In the genomic region with DNA sequence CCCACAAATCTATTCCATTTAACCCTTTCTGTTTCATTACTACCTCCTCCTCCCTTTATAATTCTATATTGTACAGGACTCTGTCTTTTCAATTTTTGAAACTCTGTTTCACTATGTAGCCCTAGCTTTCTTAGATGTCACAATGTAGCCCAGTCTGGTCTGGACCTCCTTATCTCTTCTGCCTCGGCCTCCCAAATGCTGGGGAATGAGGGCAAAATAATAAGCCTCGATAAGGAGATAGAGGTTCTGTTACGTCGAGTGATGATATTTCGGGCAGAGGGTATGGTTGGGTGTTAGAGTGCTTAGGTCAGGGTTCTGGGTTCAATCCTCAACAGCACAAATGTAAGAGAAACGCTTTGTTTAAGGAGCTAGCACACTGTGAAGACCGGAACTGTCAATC, we compare ENCODE assay signal across 21 mouse cellular contexts.
"Had no signal": no experiment of that assay in that cellular context is flagged by ENCODE, and none has a peak within 500 bp of the region (broad histone marks: within the 10 kb centered on the region; RNA-seq: fewer than 3 reads in every experiment).

No protein-coding gene starts in this region.

- H3K9me3 ChIP-seq: liver, embryonic 15.5 days; lung, embryonic 15.5 days; midbrain, embryonic 13.5 days; midbrain, embryonic 15.5 days; stomach, embryonic 15.5 days had no signal

- DNase-seq: liver, postnatal 0 days; lung, adult 2 months; lung, postnatal 14 days; retina, postnatal 1 day; right cerebral cortex, adult 18-20 months; right cerebral cortex, postnatal 25 days; right cerebral cortex, postnatal 4 days; thymus, adult 2 months; thymus, postnatal 25 days; thymus, postnatal 4 days had no signal

- H3K4me3 ChIP-seq: liver, embryonic 15.5 days; lung, embryonic 15.5 days; megakaryocyte, embryonic 14.5 days; midbrain, embryonic 13.5 days; midbrain, embryonic 15.5 days; neural tube, embryonic 12.5 days; stomach, embryonic 15.5 days had no signal

- ATAC-seq: liver, postnatal 0 days; lung, postnatal 0 days; midbrain, embryonic 13.5 days; midbrain, embryonic 15.5 days had no signal

- H3K27me3 ChIP-seq: liver, embryonic 15.5 days; lung, embryonic 15.5 days; midbrain, embryonic 15.5 days; neural tube, embryonic 12.5 days; stomach, embryonic 15.5 days had no signal

- H3K4me1 ChIP-seq: liver, embryonic 15.5 days; lung, embryonic 15.5 days; midbrain, embryonic 13.5 days; midbrain, embryonic 15.5 days; neural tube, embryonic 12.5 days; stomach, embryonic 15.5 days had no signal

- H3K4me2 ChIP-seq: liver, embryonic 15.5 days; lung, embryonic 15.5 days; midbrain, embryonic 11.5 days; midbrain, embryonic 13.5 days; midbrain, embryonic 15.5 days; neural tube, embryonic 12.5 days; stomach, embryonic 15.5 days had no signal

- H3K27ac ChIP-seq: liver, embryonic 15.5 days; lung, embryonic 15.5 days; macrophage; midbrain, embryonic 13.5 days; midbrain, embryonic 15.5 days; neural tube, embryonic 12.5 days; stomach, embryonic 15.5 days; stomach, postnatal 0 days had no signal

- H3K9ac ChIP-seq: liver, embryonic 15.5 days; liver, postnatal 0 days; lung, embryonic 15.5 days; midbrain, embryonic 13.5 days; midbrain, embryonic 15.5 days; neural tube, embryonic 12.5 days; stomach, embryonic 15.5 days had no signal

- H3K36me3 ChIP-seq: liver, embryonic 15.5 days; lung, embryonic 15.5 days; midbrain, embryonic 13.5 days; midbrain, embryonic 15.5 days; neural tube, embryonic 12.5 days; stomach, embryonic 15.5 days had no signal
